Mouse (Mus musculus) cerebellum, adult 2 months (tissue): Measurements from ENCODE around the gene Tfr2. TPM values are rescaled to one million over a fixed set of nuclear protein-coding genes. Genes with fewer than 3 reads are reported as not detected.
A peak's percentile ranks its signal among the peaks of the same experiment; 100 is the strongest.

Experiments
- DNase-seq, 2 experiments: peaks; one replicate each; pipeline ENCODE4 v3.0.0; 2021
- H3K27ac ChIP-seq: fragments of 200-500 bp; 2 replicates; pipeline ENCODE4 v1.5.1; 2012; ENCODE audit warnings: low read length, control low read depth, inconsistent platforms; ENCODE audit not compliant: insufficient read depth
- H3K27me3 ChIP-seq: fragments of 200-500 bp; 2 replicates; pipeline ENCODE4 v1.6.1; 2012; ENCODE audit warnings: inconsistent platforms, mild to moderate bottlenecking, low read length, moderate library complexity; ENCODE audit not compliant: control insufficient read depth, insufficient read depth
- H3K4me1 ChIP-seq: fragments of 200-500 bp; 2 replicates; pipeline ENCODE4 v1.6.1; 2011; ENCODE audit warnings: low read length; ENCODE audit not compliant: control insufficient read depth, insufficient read depth
- H3K4me3 ChIP-seq: fragments of 200-500 bp; replicated peaks from 2 replicates; pipeline ENCODE3; 2011; ENCODE audit warnings: mild to moderate bottlenecking, low read depth, low read length, control low read depth; ENCODE audit not compliant: insufficient read depth
- CTCF ChIP-seq: fragments of 200-500 bp; IDR thresholded peaks from 2 replicates; pipeline ENCODE4 v1.5.1; 2011; ENCODE audit warnings: low read depth, mild to moderate bottlenecking, control low read depth, low read length, moderate library complexity, borderline replicate concordance; ENCODE audit not compliant: insufficient read depth
- POLR2A ChIP-seq: fragments of 200-500 bp; IDR thresholded peaks from 2 replicates; pipeline ENCODE4 v1.6.1; 2011; ENCODE audit warnings: low read length, control low read depth, borderline replicate concordance; ENCODE audit not compliant: insufficient read depth
- WGBS: fragments of 180-500 bp; shearing (Covaris S2); methylation state at CpG from one replicate; pipeline ENCODE4 v1.1.7; 2018; 5-methylcytosine and 5-hydroxymethylcytosine counted together
- polyA plus RNA-seq: library from polyadenylated mRNA; depleted of rRNA; stranded (reverse); fragments of >200 nt; gene quantifications from 2 replicates; pipeline ENCODE4 v1.2.3, GENCODE M21; 2012

The Tfr2 gene
- polyA plus RNA-seq, 1 experiment = 6.8 TPM

GRCm38 (mm10) chr5:137526192-137526936 is 43.3 kb upstream of the Tfr2 start:
- peak; percentile 54 to 61 for DNase-seq
- Histone ChIP-seq H3K27me3 (no peaks in the 10 kb centered on the region), H3K4me1 (peaks cover 22% of the 10 kb centered on the region), H3K27ac (peak overlapping the region; percentile 12; the same call in 1 of the 2 replicates), H3K4me3 (no peak overlapping the region)
- TF ChIP-seq POLR2A (no peak), CTCF (no peak)
- 13% methylated on average over 16 of the region's 16 CpGs for WGBS

GRCm38 (mm10) chr5:137527413-137527812 is 42.2 kb upstream of the Tfr2 start:
- peaks cover 22% of the 10 kb centered on the region for H3K4me1 ChIP-seq
- H3K27ac ChIP-seq = no peak overlapping the region
- H3K4me3 ChIP-seq = no peak overlapping the region
- TF ChIP-seq CTCF (no peak), POLR2A (no peak)
- H3K27me3 ChIP-seq = no peaks in the 10 kb centered on the region
- WGBS = 24% methylated on average over 1 of the region's 1 CpGs
- DNase-seq = no peak

- Histone ChIP-seq H3K4me1 (peaks cover 19% of the 10 kb centered on the region), H3K27me3 (no peaks in the 10 kb centered on the region), H3K27ac (no peak overlapping the region), H3K4me3 (no peak overlapping the region)
- peak in 1 of 2 experiments; percentile 52 for DNase-seq
- WGBS = 62% methylated on average over 22 of the region's 22 CpGs
- TF ChIP-seq POLR2A (no peak), CTCF (no peak)
Observed at GRCm38 (mm10) chr5:137528247-137528968, 41.2 kb upstream of the Tfr2 start.

DNA sequence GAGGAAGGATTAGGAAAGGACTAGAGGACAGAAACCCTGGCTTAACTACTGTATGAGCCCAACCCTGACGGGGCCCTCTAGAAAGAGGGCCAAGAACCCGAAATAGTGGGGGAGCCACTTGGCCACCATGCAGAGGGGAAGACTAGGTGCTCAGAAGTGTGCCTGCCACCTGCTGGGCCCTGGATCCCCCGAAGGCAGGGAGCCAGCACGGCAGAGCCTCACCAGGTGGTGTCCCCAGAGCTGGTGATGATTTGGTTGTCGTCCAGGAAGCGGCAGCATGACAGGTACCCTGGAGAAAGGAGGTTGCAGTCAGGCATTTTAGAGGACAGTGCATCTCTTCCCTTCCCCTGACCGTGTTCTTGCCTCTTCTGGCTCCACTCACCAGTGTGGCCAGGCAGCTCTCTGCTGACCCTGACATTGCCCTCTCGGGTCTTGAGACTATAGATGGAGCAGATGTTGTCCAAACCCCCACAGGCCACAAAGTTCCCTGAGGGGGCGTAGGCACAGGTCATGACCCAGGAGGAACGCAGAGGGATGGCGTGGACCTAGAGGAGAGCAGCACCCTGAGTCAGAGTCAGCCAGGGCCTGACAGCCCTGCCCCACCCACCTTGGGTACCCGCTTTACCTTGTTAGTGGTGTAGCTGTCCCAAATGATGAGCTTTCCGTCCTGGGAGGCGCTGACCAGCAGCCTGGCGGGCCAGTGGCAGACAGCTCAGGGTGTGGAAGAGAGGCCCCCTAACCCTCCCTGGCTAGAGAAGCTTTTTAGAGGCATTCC is 40.2 kb upstream of the Tfr2 start:
- Histone ChIP-seq H3K4me3 (no peak overlapping the region), H3K27ac (no peak overlapping the region), H3K27me3 (no peaks in the 10 kb centered on the region), H3K4me1 (peaks cover 18% of the 10 kb centered on the region)
- WGBS = 42% methylated on average over 15 of the region's 15 CpGs
- DNase-seq = peak in 1 of 2 experiments; percentile 55
- TF ChIP-seq CTCF = no peak
- no peak for TF ChIP-seq POLR2A

DNA sequence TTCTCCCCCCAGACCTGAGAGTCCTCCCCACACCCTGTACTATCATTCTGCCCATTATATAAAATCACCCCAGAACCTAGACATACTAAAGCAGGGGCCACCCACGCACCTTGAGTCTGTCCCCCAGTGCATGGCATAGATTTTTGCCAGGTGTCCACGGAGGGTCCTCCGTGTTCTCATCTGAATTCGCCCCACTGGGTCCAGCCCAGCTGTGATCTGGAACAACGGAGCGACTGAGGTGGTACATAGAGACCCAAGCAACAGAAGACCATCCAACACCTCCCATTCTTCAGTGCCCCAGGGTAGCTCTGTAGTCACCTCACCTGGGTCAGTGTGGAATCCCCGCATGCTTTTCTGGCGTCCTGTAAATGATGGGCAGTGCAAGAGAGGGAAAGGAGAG is 39.6 kb upstream of the Tfr2 start:
- 34% methylated on average over 8 of the region's 8 CpGs for WGBS
- TF ChIP-seq CTCF = no peak
- no peak for TF ChIP-seq POLR2A
- peak overlapping the region; percentile 55 for H3K4me3 ChIP-seq
- no peaks in the 10 kb centered on the region for H3K27me3 ChIP-seq
- peaks cover 18% of the 10 kb centered on the region for H3K4me1 ChIP-seq
- DNase-seq = peak in 1 of 2 experiments; percentile 23
- peak overlapping the region; percentile 68 for H3K27ac ChIP-seq

DNA sequence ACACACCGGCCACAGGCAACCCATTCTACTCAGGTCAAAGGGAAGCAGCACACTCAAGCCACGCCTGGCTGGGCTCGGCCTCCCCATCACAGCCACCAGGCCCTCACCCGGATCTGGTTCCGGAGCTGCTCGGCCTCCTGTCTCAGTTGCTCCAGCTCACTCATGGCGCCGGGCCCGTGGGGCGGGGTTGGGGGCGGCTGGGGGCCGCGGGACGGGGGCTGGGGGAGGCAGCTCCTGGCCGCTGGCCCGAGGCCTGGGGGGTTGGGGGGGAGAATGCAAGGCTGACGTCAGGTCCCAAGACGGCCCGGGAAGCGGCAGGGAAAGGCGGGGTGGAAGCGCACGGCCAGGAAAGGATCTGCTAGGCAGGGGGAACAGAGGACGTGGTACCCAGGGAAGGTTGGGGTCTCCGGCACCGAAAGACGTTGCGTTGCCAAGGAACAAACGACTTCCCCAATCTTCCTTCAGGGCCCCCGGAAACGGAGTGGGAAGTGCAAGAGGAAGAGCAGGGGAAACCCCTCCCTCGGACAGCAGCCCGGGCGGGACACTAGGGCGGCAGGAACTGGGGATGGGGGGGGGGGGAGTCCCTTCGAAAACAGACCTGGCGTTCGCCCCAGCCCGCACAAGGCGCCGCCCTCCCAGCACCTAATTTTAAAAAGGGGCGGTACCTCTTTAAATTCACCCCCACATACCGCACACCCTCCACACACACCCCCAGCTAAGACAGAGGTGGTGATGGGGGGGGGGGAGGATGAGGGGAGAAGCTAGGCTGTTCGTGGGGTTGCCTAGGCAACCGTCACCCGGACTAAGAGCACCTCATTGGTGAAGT is 38.8 kb upstream of the Tfr2 start:
- TF ChIP-seq CTCF (no peak), POLR2A (no peak)
- Histone ChIP-seq H3K27ac (peak overlapping the region; percentile 68), H3K27me3 (no peaks in the 10 kb centered on the region), H3K4me3 (peak overlapping the region; percentile 79), H3K4me1 (peaks cover 18% of the 10 kb centered on the region)
- WGBS = under 1% methylated on average over 37 of the region's 46 CpGs
- DNase-seq = peak; percentile 62 to 70

DNA sequence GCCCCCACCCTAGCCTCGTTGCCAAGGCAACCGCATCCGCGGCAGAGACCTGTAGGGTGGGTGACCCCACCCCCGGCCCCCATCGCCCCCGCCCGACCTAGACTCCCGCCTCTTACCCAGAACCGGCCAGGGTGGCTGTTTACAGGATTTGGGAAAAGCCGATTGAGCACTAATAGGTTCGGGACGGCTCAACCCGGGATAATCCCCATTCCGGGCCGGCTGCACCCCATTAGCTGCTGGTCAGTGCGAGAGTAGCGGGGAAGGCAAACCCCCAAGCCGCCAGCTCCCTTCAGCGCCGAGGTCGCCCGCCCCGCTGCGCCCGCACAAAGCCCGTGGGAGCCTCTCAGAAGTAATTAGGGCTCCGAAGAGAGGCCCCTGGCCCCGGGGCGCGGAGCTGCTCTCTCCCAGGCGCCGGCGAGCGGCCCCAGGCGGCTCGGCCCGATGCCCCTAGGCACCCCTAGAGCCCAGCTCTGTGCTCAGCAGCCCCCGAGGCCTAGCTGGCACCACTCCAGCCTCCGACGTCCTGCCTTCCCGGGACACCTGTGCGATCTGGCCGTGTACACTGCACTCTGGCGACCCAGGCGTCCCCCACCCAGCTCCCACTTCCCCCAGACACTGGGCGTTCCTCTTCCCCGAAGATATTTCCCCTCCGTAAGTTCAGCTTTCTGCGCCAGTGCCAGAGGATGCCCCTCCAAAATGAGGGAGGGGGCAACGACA is 38.1 kb upstream of the Tfr2 start:
- Histone ChIP-seq H3K4me1 (peaks cover 12% of the 10 kb centered on the region), H3K27me3 (no peaks in the 10 kb centered on the region), H3K4me3 (peak overlapping the region; percentile 79), H3K27ac (peak overlapping the region; percentile 79)
- WGBS = under 1% methylated on average over 50 of the region's 51 CpGs
- TF ChIP-seq POLR2A (no peak), CTCF (no peak)
- peak; percentile 71 to 73 for DNase-seq
